Mouse (Mus musculus) liver, embryonic 11.5 days (tissue): ENCODE data around the gene Col23a1. TPM values are rescaled to one million over a fixed set of nuclear protein-coding genes. Genes with fewer than 3 reads are reported as not detected.

Experiments used
- ATAC-seq: fragments of 200-750 bp; cut with Nextera tagmentation; replicated peaks from 2 replicates; pipeline ENCODE4 v1.8.0; 2017; ENCODE audit warnings: moderate number of reproducible peaks, mild to moderate bottlenecking, moderate TSS enrichment, moderate library complexity; ENCODE audit not compliant: low FRiP score
- DNase-seq: peaks from one replicate; pipeline ENCODE4 v3.0.0-alpha.2; 2017; ENCODE audit warnings: low spot score
- H3K27ac ChIP-seq: fragments of 300-500 bp; sonication (generic); 2 replicates; pipeline ENCODE4 v1.5.1; 2014; ENCODE audit warnings: mild to moderate bottlenecking, low read depth, low read length, control low read depth
- H3K27me3 ChIP-seq: fragments of 300-500 bp; sonication (generic); replicated peaks from 2 replicates; pipeline ENCODE4 v1.6.1; 2014; ENCODE audit warnings: low read length, mixed read lengths; ENCODE audit not compliant: control insufficient read depth, insufficient read depth
- H3K36me3 ChIP-seq: fragments of 300-500 bp; sonication (generic); 2 replicates; pipeline ENCODE4 v1.6.1; 2014; ENCODE audit warnings: mild to moderate bottlenecking, low read length, moderate library complexity, mixed read lengths; ENCODE audit not compliant: control insufficient read depth, insufficient read depth
- H3K4me1 ChIP-seq: fragments of 300-500 bp; sonication (generic); replicated peaks from 2 replicates; pipeline ENCODE4 v1.6.1; 2014; ENCODE audit warnings: low read length, mixed read lengths; ENCODE audit not compliant: control insufficient read depth, insufficient read depth
- H3K4me2 ChIP-seq: fragments of 300-500 bp; sonication (generic); 2 replicates; pipeline ENCODE4 v1.6.1; 2014; ENCODE audit warnings: mild to moderate bottlenecking, control low read depth, moderate library complexity
- H3K4me3 ChIP-seq: fragments of 300-500 bp; sonication (generic); 2 replicates; pipeline ENCODE4 v1.5.1; 2014; ENCODE audit warnings: low read depth, low read length, control low read depth
- H3K9ac ChIP-seq: fragments of 300-500 bp; sonication (generic); 2 replicates; pipeline ENCODE4 v1.6.1; 2014; ENCODE audit warnings: low read depth, low read length, control low read depth
- H3K9me3 ChIP-seq: fragments of 300-500 bp; sonication (generic); 2 replicates; pipeline ENCODE4 v1.6.1; 2016; ENCODE audit warnings: low read length, inconsistent platforms, mixed read lengths; ENCODE audit not compliant: control insufficient read depth
- WGBS: fragments of 180-500 bp; shearing (Covaris S2); extraction: QIAGEN DNeasy Blood & Tissue Kit; methylation state at CpG from one replicate; pipeline ENCODE4 v1.1.7; 2014; 5-methylcytosine and 5-hydroxymethylcytosine counted together
- polyA plus RNA-seq: library from polyadenylated mRNA; unstranded; fragments of >200 nt; fragmentation: Nextera tagmentation; extraction: Ambion mirVana; gene quantifications from 2 replicates; pipeline ENCODE4 v1.2.1, GENCODE M21; 2014

The Col23a1 gene
- polyA plus RNA-seq, 1 experiment from 2014 or later = 2.0 TPM

DNA sequence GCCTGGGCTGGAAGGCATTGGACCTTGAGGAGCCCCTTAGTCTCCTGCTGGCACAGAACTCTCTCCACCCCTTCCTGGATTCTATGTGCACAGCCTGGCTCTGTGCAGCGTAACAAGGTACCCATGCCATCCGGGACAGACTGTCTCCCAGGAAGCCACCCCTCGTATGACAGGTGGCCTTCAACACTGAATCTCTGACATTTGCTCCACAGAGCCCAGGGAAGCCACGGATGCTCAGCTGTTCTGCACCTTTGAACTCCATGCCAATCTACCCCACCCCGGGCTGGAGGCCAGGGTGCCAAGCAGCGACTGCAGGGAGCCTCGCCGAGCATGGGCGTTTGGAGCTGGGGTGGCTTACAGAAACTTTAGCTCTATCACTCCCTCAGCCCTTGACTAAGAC, 164.0 kb downstream of the Col23a1 start:
- ATAC-seq = no peak
- Histone ChIP-seq H3K9me3 (no peaks in the 10 kb centered on the region), H3K9ac (no peak overlapping the region), H3K27me3 (no peaks in the 10 kb centered on the region), H3K4me3 (no peak overlapping the region), H3K4me2 (no peak overlapping the region), H3K36me3 (no peaks in the 10 kb centered on the region), H3K4me1 (no peaks in the 10 kb centered on the region), H3K27ac (no peak overlapping the region)
- 91% methylated on average over 9 of the region's 9 CpGs for WGBS
- DNase-seq = no peak

DNA sequence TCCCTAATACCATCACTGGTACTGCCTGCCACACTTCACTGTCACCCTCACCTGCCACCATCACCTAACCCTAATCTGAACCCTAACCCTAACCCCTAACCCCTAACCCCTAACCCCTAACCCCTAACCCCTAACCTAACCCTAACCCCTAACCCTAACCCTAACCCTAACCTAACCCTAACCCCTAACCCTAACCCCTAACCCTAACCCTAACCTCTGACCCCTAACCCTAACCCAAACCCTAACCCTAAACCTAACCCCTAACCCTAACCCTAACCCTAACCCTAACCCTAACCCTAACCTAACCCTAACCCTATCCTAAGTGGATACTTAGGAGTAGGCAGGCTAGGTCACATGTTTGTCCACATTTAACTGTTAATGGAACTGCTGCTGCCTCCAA, 165.8 kb downstream of the Col23a1 start:
- no peak for ATAC-seq
- no peak overlapping the region for H3K4me3 ChIP-seq

DNA sequence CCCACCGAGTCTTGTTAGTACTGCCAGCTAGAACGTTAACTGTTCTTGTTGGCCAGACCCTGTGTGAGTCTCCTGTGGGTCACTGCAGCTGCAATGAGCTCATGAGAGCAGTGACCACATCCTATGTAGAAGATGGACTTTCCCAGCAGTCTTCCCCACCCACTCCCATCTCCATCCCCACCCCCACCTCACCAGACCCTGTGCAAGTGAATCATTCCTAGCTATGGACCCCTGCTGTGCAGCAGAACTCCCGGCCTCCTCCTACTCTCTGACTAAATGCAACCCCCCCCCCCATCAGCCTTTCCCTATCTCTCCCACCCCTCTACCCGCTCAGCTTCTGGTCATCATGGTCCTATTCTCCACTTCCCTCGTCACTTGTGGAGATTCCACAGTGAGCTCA, 167.9 kb downstream of the Col23a1 start:
- DNase-seq (no peak), ATAC-seq (no peak)
- no peaks in the 10 kb centered on the region for H3K4me1 ChIP-seq
- no peaks in the 10 kb centered on the region for H3K9me3 ChIP-seq
- H3K4me3 ChIP-seq = no peak overlapping the region
- no peak overlapping the region for H3K9ac ChIP-seq
- WGBS = 47% methylated on average over 5 of the region's 5 CpGs
- H3K27ac ChIP-seq = no peak overlapping the region
- H3K4me2 ChIP-seq = no peak overlapping the region
- H3K27me3 ChIP-seq = no peaks in the 10 kb centered on the region
- H3K36me3 ChIP-seq = no peaks in the 10 kb centered on the region

More for the DNA sequence above, 165.8 kb downstream of the Col23a1 start:
- Histone ChIP-seq H3K36me3 (no peaks in the 10 kb centered on the region), H3K27ac (no peak overlapping the region), H3K9ac (no peak overlapping the region), H3K4me2 (no peak overlapping the region), H3K4me1 (no peaks in the 10 kb centered on the region), H3K9me3 (no peaks in the 10 kb centered on the region), H3K27me3 (no peaks in the 10 kb centered on the region)
- DNase-seq = no peak

DNA sequence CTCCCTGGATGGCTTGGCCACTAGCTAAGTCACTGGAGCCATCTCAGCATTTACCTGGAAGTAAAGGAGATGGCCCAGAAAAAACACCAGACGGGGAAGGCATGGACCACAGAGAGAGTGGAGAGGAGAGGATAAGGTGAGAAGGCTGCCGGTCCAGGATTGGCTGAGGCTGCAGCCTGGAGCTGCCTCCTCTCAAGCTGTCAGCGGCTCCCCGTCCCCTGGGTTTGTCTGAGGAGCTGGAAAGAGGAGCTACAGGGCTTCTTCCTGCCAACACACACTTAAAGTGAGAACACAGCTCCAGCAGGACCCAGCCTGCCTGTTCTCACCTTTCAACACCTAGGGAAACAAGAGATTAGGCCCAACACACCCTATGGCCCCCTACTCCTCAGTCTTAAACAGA, 168.9 kb downstream of the Col23a1 start:
- 62% methylated on average over 4 of the region's 4 CpGs for WGBS
- H3K36me3 ChIP-seq = no peaks in the 10 kb centered on the region
- no peaks in the 10 kb centered on the region for H3K4me1 ChIP-seq
- no peak overlapping the region for H3K4me3 ChIP-seq
- DNase-seq = no peak
- H3K27me3 ChIP-seq = no peaks in the 10 kb centered on the region
- no peaks in the 10 kb centered on the region for H3K9me3 ChIP-seq
- no peak overlapping the region for H3K27ac ChIP-seq
- no peak overlapping the region for H3K4me2 ChIP-seq
- ATAC-seq = no peak
- H3K9ac ChIP-seq = no peak overlapping the region

DNA sequence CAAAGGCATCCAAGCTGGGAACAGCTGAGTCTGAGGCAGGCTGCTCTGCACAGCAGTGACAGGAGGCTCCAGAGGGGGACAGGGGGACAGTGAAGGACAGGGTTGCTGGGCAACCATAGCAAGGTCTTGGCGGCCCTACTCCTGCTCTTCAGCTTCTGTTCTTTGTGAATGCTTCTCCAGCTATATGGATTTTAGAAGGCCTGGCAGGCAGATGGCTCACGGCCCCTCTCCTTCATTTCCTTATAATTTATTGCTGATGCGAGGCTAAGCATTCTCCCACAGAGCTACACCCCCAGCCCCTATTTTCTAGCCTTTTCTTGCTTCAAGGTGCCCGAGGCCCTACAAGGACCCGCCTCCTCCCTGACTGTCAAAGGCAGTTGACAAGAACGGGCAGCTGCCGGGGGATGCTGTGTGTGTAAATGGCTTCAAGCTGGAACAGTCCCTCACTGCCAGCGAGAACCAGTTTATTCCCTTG, 169.9 kb downstream of the Col23a1 start:
- no peak for ATAC-seq
- Histone ChIP-seq H3K36me3 (no peaks in the 10 kb centered on the region), H3K9ac (no peak overlapping the region), H3K4me2 (no peak overlapping the region), H3K27me3 (no peaks in the 10 kb centered on the region), H3K9me3 (no peaks in the 10 kb centered on the region), H3K4me1 (no peaks in the 10 kb centered on the region), H3K4me3 (no peak overlapping the region), H3K27ac (no peak overlapping the region)
- WGBS = 82% methylated on average over 8 of the region's 8 CpGs
- no peak for DNase-seq

DNA sequence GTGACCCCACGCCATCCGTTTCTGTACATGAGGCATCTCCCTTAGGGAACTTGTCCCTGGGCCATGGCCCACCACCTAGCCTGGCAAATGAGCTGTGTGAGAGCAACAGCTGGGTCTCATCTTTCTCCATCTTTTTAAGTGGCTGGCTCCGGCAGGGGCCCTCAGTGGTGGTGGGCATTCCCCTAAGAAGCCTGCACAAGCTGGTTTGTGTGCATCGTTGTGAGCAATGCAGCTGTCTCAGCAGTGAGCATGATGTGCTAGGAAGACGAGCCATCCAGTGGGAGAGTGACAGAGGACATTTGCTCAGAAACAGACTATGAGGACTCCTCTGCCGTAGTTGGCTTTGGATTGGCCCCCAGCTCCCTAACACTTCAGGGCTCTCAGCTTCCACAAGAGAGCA, 179.0 kb downstream of the Col23a1 start:
- H3K27ac ChIP-seq = no peak overlapping the region
- H3K4me3 ChIP-seq = no peak overlapping the region
- no peaks in the 10 kb centered on the region for H3K9me3 ChIP-seq
- H3K4me1 ChIP-seq = 0 out of 2 replicates have a peak, but pooled peaks cover 2% of the 10 kb centered on the region
- 63% methylated on average over 6 of the region's 6 CpGs for WGBS
- H3K27me3 ChIP-seq = no peaks in the 10 kb centered on the region
- no peak overlapping the region for H3K9ac ChIP-seq
- DNase-seq = no peak
- no peaks in the 10 kb centered on the region for H3K36me3 ChIP-seq
- no peak for ATAC-seq
- no peak overlapping the region for H3K4me2 ChIP-seq

DNA sequence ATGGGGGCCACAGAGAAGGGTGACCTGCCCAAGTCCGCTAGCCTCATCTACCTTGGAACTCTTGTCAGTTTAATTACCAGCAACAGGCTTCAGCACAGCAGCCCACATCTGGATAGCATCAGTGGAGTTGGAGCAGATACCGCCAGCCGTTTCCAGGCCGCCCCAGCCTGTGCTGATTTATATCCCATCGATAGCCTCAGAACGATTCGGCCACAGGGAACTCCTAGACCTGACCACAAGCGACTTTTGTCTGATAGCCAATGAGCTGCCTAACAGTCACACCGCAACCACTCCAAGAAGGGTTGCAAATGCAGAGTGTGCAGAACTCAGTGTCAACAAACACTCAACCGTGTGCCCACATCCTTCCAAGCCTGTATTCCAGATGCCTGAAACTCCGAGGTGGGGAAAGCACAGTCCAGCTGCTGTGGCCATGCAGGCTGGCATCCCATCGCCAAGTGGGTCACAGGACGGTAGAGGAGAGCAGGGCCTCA, 179.7 kb downstream of the Col23a1 start:
- H3K27ac ChIP-seq = no peak overlapping the region
- WGBS = 45% methylated on average over 13 of the region's 13 CpGs
- H3K4me1 ChIP-seq = 0 out of 2 replicates have a peak, but pooled peaks cover 2% of the 10 kb centered on the region
- no peak overlapping the region for H3K4me3 ChIP-seq
- H3K27me3 ChIP-seq = no peaks in the 10 kb centered on the region
- H3K36me3 ChIP-seq = no peaks in the 10 kb centered on the region
- ATAC-seq (no peak), DNase-seq (no peak)
- H3K9ac ChIP-seq = no peak overlapping the region
- no peaks in the 10 kb centered on the region for H3K9me3 ChIP-seq
- no peak overlapping the region for H3K4me2 ChIP-seq

DNA sequence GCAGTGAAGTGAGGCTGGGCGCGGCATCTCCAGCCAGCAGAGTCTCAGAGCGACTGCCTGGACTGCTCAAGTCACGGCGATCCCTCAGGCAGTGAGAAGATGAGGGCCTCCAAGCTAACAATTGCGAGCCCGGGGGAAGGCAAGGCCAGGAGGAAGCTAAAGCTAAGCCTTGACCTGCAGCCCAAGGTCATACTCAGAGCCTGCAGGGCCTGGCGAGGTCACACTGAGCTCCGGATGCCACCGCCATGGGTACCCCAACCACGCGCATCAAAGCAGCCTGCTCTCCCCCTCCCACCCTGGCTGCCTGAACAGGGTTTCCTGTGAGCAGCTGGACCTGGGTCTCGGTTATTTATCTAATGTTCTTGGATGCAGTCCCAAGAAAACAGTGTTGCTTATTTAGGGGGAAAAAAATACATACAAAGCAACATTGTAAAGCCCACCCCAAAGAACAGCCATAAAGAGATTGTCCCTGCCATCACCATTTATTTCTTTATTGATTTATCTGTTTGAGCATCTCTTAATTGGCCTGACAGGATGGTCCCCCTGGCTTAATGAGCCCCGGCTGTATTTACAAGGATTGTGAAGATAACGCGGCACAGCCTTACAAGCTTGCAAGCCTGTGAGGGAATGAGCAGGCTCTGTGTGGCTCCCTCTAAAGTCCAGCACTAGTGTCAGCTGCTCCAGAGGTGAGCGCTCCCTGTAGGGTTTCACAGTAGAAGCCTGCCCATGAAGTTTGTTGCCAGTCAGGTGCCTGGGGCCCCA, 180.8 kb downstream of the Col23a1 start:
- Histone ChIP-seq H3K9me3 (no peaks in the 10 kb centered on the region), H3K27ac (no peak overlapping the region), H3K27me3 (no peaks in the 10 kb centered on the region), H3K4me3 (no peak overlapping the region), H3K4me2 (no peak overlapping the region), H3K36me3 (no peaks in the 10 kb centered on the region), H3K4me1 (0 out of 2 replicates have a peak, but pooled peaks cover 2% of the 10 kb centered on the region), H3K9ac (no peak overlapping the region)
- 52% methylated on average over 17 of the region's 17 CpGs for WGBS
- DNase-seq (no peak), ATAC-seq (no peak)

DNA sequence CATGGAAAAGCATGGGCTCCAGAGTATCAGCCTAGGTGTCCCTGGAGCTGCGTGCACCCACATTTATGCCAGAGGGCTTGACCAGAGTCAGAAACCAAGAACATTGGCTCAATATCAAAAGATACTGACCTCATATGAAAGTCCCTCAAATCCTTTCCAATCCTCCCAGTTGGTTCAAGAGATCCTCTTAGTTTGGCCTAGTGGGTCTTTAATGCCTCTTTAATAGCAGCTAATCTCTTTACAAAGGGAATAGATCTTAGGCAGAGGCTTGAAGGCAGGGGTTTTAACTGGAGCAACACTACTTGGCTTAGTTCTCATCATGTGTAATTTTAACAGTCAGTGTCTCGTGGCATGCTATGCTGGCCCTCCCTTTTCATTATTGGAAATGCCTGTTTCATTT, 184.0 kb downstream of the Col23a1 start:
- Histone ChIP-seq H3K4me2 (no peak overlapping the region), H3K9ac (no peak overlapping the region), H3K27ac (no peak overlapping the region), H3K27me3 (no peaks in the 10 kb centered on the region), H3K9me3 (no peaks in the 10 kb centered on the region), H3K4me3 (no peak overlapping the region), H3K4me1 (0 out of 2 replicates have a peak, but pooled peaks cover 2% of the 10 kb centered on the region), H3K36me3 (no peaks in the 10 kb centered on the region)
- no peak for ATAC-seq
- DNase-seq = no peak
- 85% methylated on average over 2 of the region's 2 CpGs for WGBS
